Mouse (Mus musculus): ENCODE data around the gene Tubgcp2.

- TF ChIP-seq CTCF (IDR thresholded peaks at IDR 0.05; ENCODE audit: low read depth, low read length) (no peak), POLR2AphosphoS5 (IDR thresholded peaks at IDR 0.05; ENCODE audit: insufficient replicate concordance, low read depth, low read length) (no peak), GATA2 (IDR thresholded peaks at IDR 0.05; ENCODE audit: borderline replicate concordance, low read depth, low read length) (no peak), TAL1 (conservative IDR thresholded peaks at IDR 0.05; ENCODE audit: low read depth, low read length) (no peak), GATA1 (IDR thresholded peaks at IDR 0.05; ENCODE audit: borderline replicate concordance, low read length) (no peak)
Observed at GRCm38 (mm10) chr7:139951079-139951478, 85.4 kb downstream of the Tubgcp2 start.

Data from G1E (cell line).